Mouse (Mus musculus): ENCODE results near the gene Atp2c1.

The Atp2c1 gene

GRCm38 (mm10) chr9:105368605-105369004 lies 158.5 kb downstream of the Atp2c1 start:
- no peak for DNase-seq (ENCODE audit: extremely low spot score, low spot score)

DNA sequence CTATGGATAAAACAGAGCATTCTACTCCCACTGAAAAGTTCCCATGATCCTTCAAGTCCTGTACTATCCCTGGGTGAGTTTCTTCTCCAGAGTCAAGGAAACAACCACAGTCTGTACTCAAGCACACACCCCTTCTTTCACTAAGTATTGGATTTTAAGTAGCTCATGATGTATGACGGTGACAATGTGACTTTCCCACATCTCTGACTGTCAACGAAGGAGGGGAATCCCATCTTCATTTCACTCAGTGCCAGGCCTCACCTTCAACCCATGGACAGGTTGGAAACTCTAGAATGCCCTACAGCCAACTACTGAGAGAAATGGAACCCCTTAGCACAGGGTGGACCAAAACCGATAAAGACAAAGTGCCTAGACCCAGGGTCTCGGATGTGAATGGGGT lies 160.9 kb downstream of the Atp2c1 start:
- no peak for DNase-seq (ENCODE audit: extremely low spot score, low spot score)

GRCm38 (mm10) chr9:105363520-105364231 lies 163.4 kb downstream of the Atp2c1 start:
- no peak for DNase-seq (ENCODE audit: extremely low spot score, low spot score)

DNA sequence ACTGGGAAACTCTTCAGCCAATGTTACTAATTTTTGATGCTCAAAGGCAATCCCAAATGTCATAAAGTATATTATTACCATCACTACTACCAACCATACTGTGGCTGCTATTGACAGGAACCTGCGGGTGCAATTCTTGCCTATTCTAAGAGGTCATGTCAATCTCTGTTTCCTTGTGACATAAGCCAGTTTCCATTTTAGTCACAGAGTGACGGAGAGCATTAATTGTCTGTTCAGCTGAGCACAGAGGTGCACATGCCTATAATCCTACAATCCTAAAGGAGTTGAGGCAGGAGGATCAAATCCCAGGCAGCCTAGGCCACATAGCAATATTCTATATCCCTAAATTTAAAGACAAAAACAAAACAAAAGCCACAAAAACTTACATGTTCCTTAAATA lies 164.9 kb downstream of the Atp2c1 start:
- no peak for DNase-seq (ENCODE audit: extremely low spot score, low spot score)
